Mouse (Mus musculus): ENCODE measurements around the gene Slc26a5.

DNA sequence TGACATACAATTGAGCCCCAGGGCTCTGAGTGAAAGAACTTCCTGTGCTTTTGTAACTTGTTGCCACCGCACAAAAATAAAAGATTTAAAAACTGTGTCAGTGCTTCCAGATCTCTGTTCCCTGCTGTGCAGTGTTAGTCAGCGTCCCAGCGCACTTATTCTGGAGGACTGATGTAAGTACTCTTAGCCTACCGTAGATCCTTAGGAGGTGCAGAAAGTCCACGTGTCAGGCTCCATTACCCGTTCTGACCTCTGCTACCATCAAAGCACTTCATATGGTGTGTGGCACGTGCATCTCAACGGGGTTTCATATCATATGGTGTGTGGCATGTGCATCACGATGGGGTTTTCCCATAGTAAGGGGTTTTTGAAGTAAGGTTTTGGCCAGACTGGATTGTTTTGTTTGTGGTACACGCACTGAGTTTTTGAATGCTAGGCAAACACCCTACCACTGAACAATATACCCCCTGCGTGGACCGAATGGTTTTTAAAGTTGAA lies 61.7 kb downstream of the Slc26a5 start:
- TF ChIP-seq CTCF (IDR thresholded peaks at IDR 0.05; ENCODE audit: control insufficient read depth, insufficient read depth, low read length) (no peak), POLR2A (IDR thresholded peaks at IDR 0.05; ENCODE audit: borderline replicate concordance, control insufficient read depth, low read depth, low read length) (no peak)
